Mouse (Mus musculus): ENCODE results near the gene Trim25.

- no peak for TF ChIP-seq GATA1 (IDR thresholded peaks at IDR 0.05; ENCODE audit: borderline replicate concordance, low read length)
- no peak for TF ChIP-seq FLI1 (IDR thresholded peaks at IDR 0.05; ENCODE audit: low read length)
These were observed 28.9 kb upstream of the Trim25 start, which contains the start of gene Coil for GRCm38 (mm10) chr11:88970202-88970732.

Data from megakaryocyte, embryonic 14.5 days (primary cell).